Mouse (Mus musculus) kidney, postnatal 0 days (tissue): ENCODE results near the gene Thap12. TPM values are rescaled to one million over a fixed set of nuclear protein-coding genes. Genes with fewer than 3 reads are reported as not detected.
A peak's percentile ranks its signal among the peaks of the same experiment; 100 is the strongest.

ENCODE experiments used
- ATAC-seq: fragments of 200-750 bp; cut with Nextera tagmentation; replicated peaks from 2 replicates; pipeline ENCODE4 v1.8.0; 2017; ENCODE audit warnings: low read depth, moderate number of reproducible peaks, moderate TSS enrichment, moderate library complexity; ENCODE audit not compliant: low FRiP score
- DNase-seq: peaks from one replicate; pipeline ENCODE4 v3.0.0-alpha.2; 2016; ENCODE audit warnings: low spot score
- H3K27ac ChIP-seq: fragments of 300-500 bp; sonication (generic); 2 replicates; pipeline ENCODE4 v1.5.1; 2014; ENCODE audit warnings: mild to moderate bottlenecking
- H3K27me3 ChIP-seq: fragments of 300-500 bp; sonication (generic); 2 replicates; pipeline ENCODE4 v1.6.1; 2014; ENCODE audit warnings: low read length, mixed read lengths; ENCODE audit not compliant: insufficient read depth
- H3K36me3 ChIP-seq: fragments of 300-500 bp; sonication (generic); 2 replicates; pipeline ENCODE4 v1.6.1; 2014; ENCODE audit warnings: low read length, mixed read lengths; ENCODE audit not compliant: insufficient read depth
- H3K4me1 ChIP-seq: fragments of 300-500 bp; sonication (generic); replicated peaks from 2 replicates; pipeline ENCODE4 v1.6.1; 2014; ENCODE audit warnings: antibody characterized with exemption, low read length, mixed read lengths; ENCODE audit not compliant: insufficient read depth
- H3K4me2 ChIP-seq: fragments of 300-500 bp; sonication (generic); 2 replicates; pipeline ENCODE4 v1.6.1; 2014; ENCODE audit warnings: mild to moderate bottlenecking, low read length, moderate library complexity, mixed read lengths
- H3K4me3 ChIP-seq: fragments of 300-500 bp; sonication (generic); replicated peaks from 2 replicates; pipeline ENCODE4 v1.5.1; 2014; ENCODE audit warnings: low read depth, low read length
- H3K9ac ChIP-seq: fragments of 300-500 bp; sonication (generic); 2 replicates; pipeline ENCODE4 v1.6.1; 2014; ENCODE audit warnings: low read depth, low read length
- H3K9me3 ChIP-seq: fragments of 300-500 bp; sonication (generic); replicated peaks from 2 replicates; pipeline ENCODE4 v1.6.1; 2016; ENCODE audit warnings: low read length, inconsistent platforms, mixed read lengths
- CTCF ChIP-seq: IDR thresholded peaks from 2 replicates; pipeline ENCODE4 v1.5.1; 2016; ENCODE audit warnings: antibody characterized with exemption, low read depth, mild to moderate bottlenecking, moderate library complexity
- WGBS: fragments of 180-500 bp; shearing (Covaris S2); extraction: QIAGEN DNeasy Blood & Tissue Kit; methylation state at CpG from one replicate; pipeline ENCODE4 v1.1.7; 2014; 5-methylcytosine and 5-hydroxymethylcytosine counted together
- polyA plus RNA-seq: library from polyadenylated mRNA; unstranded; fragments of >200 nt; fragmentation: Nextera tagmentation; extraction: Ambion mirVana; gene quantifications from 2 replicates; pipeline ENCODE4 v1.2.1, GENCODE M21; 2015

Gene Thap12
- polyA plus RNA-seq, 1 experiment from 2014 or later: 45.5 TPM

- Histone ChIP-seq H3K9ac (peak overlapping the region; percentile 90), H3K9me3 (no peaks in the 10 kb centered on the region), H3K36me3 (no peaks in the 10 kb centered on the region), H3K4me2 (peak overlapping the region; percentile 67), H3K27ac (peak overlapping the region; percentile 89), H3K27me3 (no peaks in the 10 kb centered on the region), H3K4me3 (peak overlapping the region; percentile 92), H3K4me1 (peaks cover 11% of the 10 kb centered on the region; the same call in 1 of the 2 replicates)
- WGBS: under 1% methylated on average over 33 of the region's 38 CpGs
- peak; percentile 61 for DNase-seq
- TF ChIP-seq CTCF: no peak
- peak; percentile 33 for ATAC-seq
Measured at GRCm38 (mm10) chr7:98703365-98703881, 520 bp downstream of the Thap12 start.

GRCm38 (mm10) chr7:98704276-98704675 is 1.4 kb downstream of the Thap12 start:
- Histone ChIP-seq H3K27me3 (no peaks in the 10 kb centered on the region), H3K9ac (peak overlapping the region; percentile 39; the same call in 1 of the 2 replicates), H3K4me1 (peaks cover 11% of the 10 kb centered on the region; the same call in 1 of the 2 replicates), H3K4me2 (peak overlapping the region; percentile 67), H3K27ac (no peak overlapping the region), H3K36me3 (no peaks in the 10 kb centered on the region), H3K4me3 (peak overlapping the region; percentile 92), H3K9me3 (no peaks in the 10 kb centered on the region)
- DNase-seq (no peak), ATAC-seq (no peak)
- TF ChIP-seq CTCF: no peak
- WGBS: 55% methylated on average over 5 of the region's 5 CpGs

- no peaks in the 10 kb centered on the region for H3K4me1 ChIP-seq
- no peak for TF ChIP-seq CTCF
- H3K9me3 ChIP-seq: no peaks in the 10 kb centered on the region
- WGBS: 94% methylated on average over 3 of the region's 3 CpGs
- ATAC-seq (no peak), DNase-seq (no peak)
- H3K27me3 ChIP-seq: no peaks in the 10 kb centered on the region
- no peak overlapping the region for H3K9ac ChIP-seq
- no peak overlapping the region for H3K27ac ChIP-seq
- no peak overlapping the region for H3K4me2 ChIP-seq
- peaks cover 39% of the 10 kb centered on the region for H3K36me3 ChIP-seq
- no peak overlapping the region for H3K4me3 ChIP-seq
Measured at GRCm38 (mm10) chr7:98713661-98714060, 10.8 kb downstream of the Thap12 start.

GRCm38 (mm10) chr7:98717438-98717837 is 14.5 kb downstream of the Thap12 start:
- no peak for TF ChIP-seq CTCF
- no peaks in the 10 kb centered on the region for H3K9me3 ChIP-seq
- no peaks in the 10 kb centered on the region for H3K27me3 ChIP-seq
- peaks cover 30% of the 10 kb centered on the region for H3K36me3 ChIP-seq
- H3K4me3 ChIP-seq: no peak overlapping the region
- no peak for DNase-seq
- H3K9ac ChIP-seq: no peak overlapping the region
- H3K4me2 ChIP-seq: no peak overlapping the region
- ATAC-seq: no peak
- no peaks in the 10 kb centered on the region; the same call in 1 of the 2 replicates for H3K4me1 ChIP-seq
- no peak overlapping the region for H3K27ac ChIP-seq
- WGBS: 90% methylated on average over 3 of the region's 3 CpGs

GRCm38 (mm10) chr7:98719761-98720160 is 16.9 kb downstream of the Thap12 start:
- H3K9ac ChIP-seq: no peak overlapping the region
- no peak overlapping the region for H3K4me2 ChIP-seq
- no peak overlapping the region for H3K27ac ChIP-seq
- ATAC-seq: no peak
- H3K4me1 ChIP-seq: no peaks in the 10 kb centered on the region; the same call in 1 of the 2 replicates
- H3K36me3 ChIP-seq: peaks cover 20% of the 10 kb centered on the region
- no peak overlapping the region for H3K4me3 ChIP-seq
- no peak for DNase-seq
- no peak for TF ChIP-seq CTCF
- no peaks in the 10 kb centered on the region for H3K27me3 ChIP-seq
- WGBS: 77% methylated on average over 3 of the region's 3 CpGs
- no peaks in the 10 kb centered on the region for H3K9me3 ChIP-seq

GRCm38 (mm10) chr7:98720731-98721130 is 17.8 kb downstream of the Thap12 start:
- no peaks in the 10 kb centered on the region for H3K9me3 ChIP-seq
- ATAC-seq: no peak
- H3K36me3 ChIP-seq: peaks cover 14% of the 10 kb centered on the region
- WGBS: 39% methylated on average over 3 of the region's 3 CpGs
- H3K4me3 ChIP-seq: no peak overlapping the region
- TF ChIP-seq CTCF: no peak
- no peak overlapping the region for H3K9ac ChIP-seq
- H3K27me3 ChIP-seq: no peaks in the 10 kb centered on the region
- no peak overlapping the region for H3K27ac ChIP-seq
- no peaks in the 10 kb centered on the region; the same call in 1 of the 2 replicates for H3K4me1 ChIP-seq
- no peak overlapping the region for H3K4me2 ChIP-seq
- DNase-seq: no peak

GRCm38 (mm10) chr7:98721172-98721571 is 18.3 kb downstream of the Thap12 start:
- Histone ChIP-seq H3K36me3 (peaks cover 9% of the 10 kb centered on the region), H3K4me3 (no peak overlapping the region), H3K27me3 (no peaks in the 10 kb centered on the region), H3K27ac (no peak overlapping the region), H3K9me3 (no peaks in the 10 kb centered on the region), H3K4me1 (no peaks in the 10 kb centered on the region; the same call in 1 of the 2 replicates), H3K9ac (no peak overlapping the region), H3K4me2 (peak overlapping the region; percentile 13; the same call in 1 of the 2 replicates)
- WGBS: 27% methylated on average over 5 of the region's 5 CpGs
- TF ChIP-seq CTCF: no peak
- peak; percentile 62 for DNase-seq
- ATAC-seq: no peak
